Mouse (Mus musculus) liver, embryonic 16.5 days (tissue): ENCODE results near the gene Proser2. TPM values are rescaled to one million over a fixed set of nuclear protein-coding genes. Genes with fewer than 3 reads are reported as not detected.

Experiments used
- ATAC-seq: fragments of 200-750 bp; cut with Nextera tagmentation; 2 replicates; pipeline ENCODE4 v1.8.0; 2017; ENCODE audit warnings: low read depth, mild to moderate bottlenecking, moderate number of reproducible peaks, moderate library complexity
- H3K27ac ChIP-seq: fragments of 300-500 bp; sonication (generic); 2 replicates; pipeline ENCODE4 v1.5.1; 2014; ENCODE audit warnings: mild to moderate bottlenecking, low read length
- H3K27me3 ChIP-seq: fragments of 300-500 bp; sonication (generic); 2 replicates; pipeline ENCODE4 v1.6.1; 2014; ENCODE audit warnings: low read depth, low read length, mixed read lengths; ENCODE audit not compliant: control insufficient read depth, insufficient read depth
- H3K36me3 ChIP-seq: fragments of 300-500 bp; sonication (generic); 2 replicates; pipeline ENCODE4 v1.6.1; 2014; ENCODE audit warnings: mild to moderate bottlenecking; ENCODE audit not compliant: control insufficient read depth, insufficient read depth
- H3K4me1 ChIP-seq: fragments of 300-500 bp; sonication (generic); 2 replicates; pipeline ENCODE4 v1.6.1; 2014; ENCODE audit warnings: low read depth, low read length, mixed read lengths; ENCODE audit not compliant: control insufficient read depth
- H3K4me2 ChIP-seq: fragments of 300-500 bp; sonication (generic); 2 replicates; pipeline ENCODE4 v1.6.1; 2014; ENCODE audit warnings: low read depth, low read length, mixed read lengths
- H3K4me3 ChIP-seq: fragments of 300-500 bp; sonication (generic); 2 replicates; pipeline ENCODE4 v1.5.1; 2014; ENCODE audit warnings: low read depth, mild to moderate bottlenecking, low read length
- H3K9ac ChIP-seq: fragments of 300-500 bp; sonication (generic); 2 replicates; pipeline ENCODE4 v1.6.1; 2014; ENCODE audit warnings: low read depth, low read length
- H3K9me3 ChIP-seq: fragments of 300-500 bp; sonication (generic); replicated peaks from 2 replicates; pipeline ENCODE4 v1.6.1; 2016; ENCODE audit warnings: low read length; ENCODE audit not compliant: control insufficient read depth
- WGBS: fragments of 180-500 bp; shearing (Covaris S2); extraction: QIAGEN DNeasy Blood & Tissue Kit; methylation state at CpG from one replicate; pipeline ENCODE4 v1.1.7; 2014; ENCODE audit not compliant: insufficient replicate concordance; 5-methylcytosine and 5-hydroxymethylcytosine counted together
- polyA plus RNA-seq: library from polyadenylated mRNA; unstranded; fragments of >200 nt; fragmentation: Nextera tagmentation; extraction: Ambion mirVana; gene quantifications from 2 replicates; pipeline ENCODE4 v1.2.1, GENCODE M21; 2015

Gene Proser2
- polyA plus RNA-seq, 1 experiment from 2014 or later, result 10.2 TPM

DNA sequence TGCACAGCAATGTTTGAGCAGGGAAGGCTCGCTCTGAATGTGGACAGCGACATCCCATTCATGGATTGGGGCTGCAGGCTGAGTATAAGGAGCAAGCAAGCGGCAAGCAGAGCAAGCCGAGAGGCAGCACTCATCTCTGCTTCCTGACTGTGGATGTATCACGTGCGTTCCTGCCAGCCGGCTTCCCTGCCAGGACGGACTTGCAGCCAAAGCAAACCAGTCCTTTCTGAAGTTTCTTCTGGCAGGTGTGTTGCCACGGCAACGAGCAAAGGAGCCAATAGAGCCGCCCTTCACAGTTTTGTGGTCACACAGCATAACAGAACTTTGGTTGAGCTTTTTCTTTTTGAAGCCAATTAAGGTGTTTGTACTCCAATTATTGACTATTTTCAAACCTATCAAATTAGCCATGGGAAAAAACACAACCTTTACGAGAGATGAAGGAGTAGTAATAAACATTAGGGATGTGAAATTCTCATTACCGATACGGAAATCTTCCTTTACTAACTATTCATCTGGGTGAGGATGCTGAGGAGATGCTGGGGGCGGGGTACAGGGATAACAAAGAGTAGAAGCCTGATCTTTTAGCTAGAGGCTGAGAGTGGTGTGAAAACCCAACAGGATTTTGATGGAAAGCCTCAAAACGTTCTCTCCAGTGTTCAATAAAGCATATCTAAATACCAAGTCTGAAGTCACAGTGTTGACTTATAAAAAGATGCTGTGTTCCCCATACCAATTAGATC lies 13.1 kb upstream of the Proser2 start:
- WGBS, result 64% methylated on average over 16 of the region's 16 CpGs
- no peak for ATAC-seq
- Histone ChIP-seq H3K4me1 (no peaks in the 10 kb centered on the region), H3K4me2 (no peak overlapping the region), H3K27me3 (no peaks in the 10 kb centered on the region), H3K9me3 (no peaks in the 10 kb centered on the region), H3K27ac (no peak overlapping the region), H3K4me3 (no peak overlapping the region), H3K9ac (no peak overlapping the region), H3K36me3 (no peaks in the 10 kb centered on the region)

DNA sequence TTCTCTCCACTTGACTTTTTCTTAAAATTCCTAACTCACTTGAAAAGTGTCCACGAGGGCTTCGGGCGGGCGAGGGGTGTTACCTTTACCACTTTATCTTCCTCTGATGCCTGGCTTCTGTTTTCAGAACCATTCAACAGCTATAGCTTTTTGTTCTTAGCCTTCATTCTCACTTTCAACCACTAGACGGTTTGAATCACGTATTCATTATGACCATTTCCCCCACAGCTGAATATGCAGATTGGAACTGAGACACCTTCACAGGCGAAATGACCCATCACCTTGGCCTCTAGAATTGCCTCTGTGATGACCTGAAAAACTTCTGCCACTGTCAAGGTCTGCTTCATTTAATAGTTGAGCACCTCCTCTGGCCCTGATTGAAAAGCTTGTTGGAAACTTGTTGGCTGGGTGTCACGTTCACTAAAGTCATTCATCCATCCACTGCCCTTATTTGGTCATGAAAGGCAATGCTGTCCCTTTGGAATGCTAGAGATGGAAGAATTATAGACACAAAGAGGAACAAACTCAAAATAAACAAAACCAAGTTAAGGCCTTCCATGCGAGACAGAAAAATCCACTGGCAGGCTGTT lies 10.7 kb upstream of the Proser2 start:
- 63% methylated on average over 9 of the region's 9 CpGs for WGBS
- no peaks in the 10 kb centered on the region for H3K27me3 ChIP-seq
- H3K4me2 ChIP-seq, result no peak overlapping the region
- no peaks in the 10 kb centered on the region for H3K4me1 ChIP-seq
- H3K9ac ChIP-seq, result no peak overlapping the region
- no peaks in the 10 kb centered on the region for H3K9me3 ChIP-seq
- ATAC-seq, result no peak
- H3K27ac ChIP-seq, result no peak overlapping the region
- H3K36me3 ChIP-seq, result no peaks in the 10 kb centered on the region
- no peak overlapping the region for H3K4me3 ChIP-seq

DNA sequence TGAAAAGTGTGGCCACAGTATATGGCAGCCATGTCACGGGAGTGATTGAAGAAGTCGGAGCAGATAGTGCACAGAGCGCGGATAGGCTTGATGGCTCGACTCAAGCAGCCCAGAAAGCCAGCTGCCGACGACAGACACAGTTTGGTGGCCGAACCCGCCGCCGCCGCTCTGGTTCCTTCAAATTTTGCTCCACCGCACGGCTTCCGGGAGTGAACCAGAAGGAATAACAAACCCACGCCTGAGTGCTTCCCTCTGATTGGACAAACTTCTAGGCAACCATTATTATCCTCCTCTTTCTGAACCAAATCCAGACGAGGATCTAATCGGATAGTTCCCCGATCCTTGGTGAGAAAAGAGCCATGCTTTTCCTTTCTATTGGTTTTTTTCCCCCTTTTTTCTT lies 3.9 kb upstream of the Proser2 start:
- Histone ChIP-seq H3K4me3 (no peak overlapping the region), H3K4me2 (no peak overlapping the region), H3K27ac (no peak overlapping the region), H3K9me3 (no peaks in the 10 kb centered on the region), H3K4me1 (no peaks in the 10 kb centered on the region), H3K36me3 (no peaks in the 10 kb centered on the region), H3K9ac (no peak overlapping the region), H3K27me3 (peaks cover 15% of the 10 kb centered on the region)
- no peak for ATAC-seq
- 73% methylated on average over 19 of the region's 19 CpGs for WGBS

DNA sequence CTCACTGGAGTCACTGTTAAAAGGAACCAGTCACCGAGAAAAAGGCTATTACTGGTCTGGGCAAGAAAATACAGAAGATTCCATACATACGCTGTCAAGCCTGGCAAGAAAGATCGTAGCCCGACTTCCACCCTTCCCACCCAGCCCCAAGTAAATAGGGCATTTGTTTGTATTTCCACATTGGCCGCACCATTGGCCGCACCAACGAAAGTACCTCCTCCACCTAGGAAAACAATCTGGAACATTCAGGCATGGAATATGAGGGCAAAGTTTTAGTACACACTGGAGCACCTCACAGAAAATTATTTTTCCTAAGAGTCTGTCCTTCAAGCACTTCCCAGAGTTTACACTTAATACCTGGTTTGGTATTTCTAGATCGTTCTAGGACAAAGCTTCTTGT lies 1.1 kb downstream of the Proser2 start:
- Histone ChIP-seq H3K4me3 (peak overlapping the region; percentile 62), H3K36me3 (no peaks in the 10 kb centered on the region), H3K9me3 (no peaks in the 10 kb centered on the region), H3K4me2 (peak overlapping the region; percentile 61), H3K9ac (no peak overlapping the region), H3K4me1 (peaks cover 2% of the 10 kb centered on the region), H3K27ac (no peak overlapping the region), H3K27me3 (peaks cover 21% of the 10 kb centered on the region)
- ATAC-seq, result peak; percentile 45
- WGBS, result 49% methylated on average over 8 of the region's 8 CpGs

DNA sequence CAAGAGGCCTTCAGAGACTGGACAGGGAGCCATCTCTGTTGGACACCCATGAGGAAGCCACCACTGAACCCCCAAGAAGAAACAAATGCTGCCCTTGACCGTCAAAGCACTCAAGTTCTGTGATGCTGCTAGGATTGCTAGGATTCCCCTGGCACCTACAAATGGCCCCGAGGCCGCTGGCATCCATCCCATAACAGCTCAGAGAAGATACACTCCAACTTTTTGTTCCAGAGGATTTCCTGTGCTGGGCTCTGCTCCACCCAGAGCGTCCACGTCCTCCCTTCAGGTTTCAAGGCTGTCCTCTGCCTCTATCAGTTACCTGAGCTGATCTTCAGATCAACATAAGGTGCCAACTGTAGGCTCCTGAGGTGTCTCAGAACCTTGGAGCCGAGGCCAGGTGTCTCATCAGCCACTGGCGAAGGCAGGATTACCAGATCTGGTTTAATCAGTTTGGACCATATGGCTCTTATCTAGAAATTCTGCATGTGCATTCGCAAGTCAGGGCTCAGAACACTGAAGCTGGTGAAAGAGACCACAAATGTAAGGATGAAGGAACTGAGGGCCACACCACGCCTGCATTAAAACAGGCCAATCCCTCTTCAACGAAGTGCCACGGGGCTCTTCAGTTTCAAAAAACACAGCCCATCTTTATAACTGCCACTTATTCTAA lies 1.7 kb downstream of the Proser2 start:
- Histone ChIP-seq H3K27ac (no peak overlapping the region), H3K27me3 (peaks cover 21% of the 10 kb centered on the region), H3K9me3 (no peaks in the 10 kb centered on the region), H3K4me3 (peak overlapping the region; percentile 62; the same call in 1 of the 2 replicates), H3K36me3 (no peaks in the 10 kb centered on the region), H3K4me1 (peaks cover 2% of the 10 kb centered on the region), H3K9ac (no peak overlapping the region), H3K4me2 (peak overlapping the region; percentile 61)
- 37% methylated on average over 11 of the region's 11 CpGs for WGBS
- ATAC-seq, result no peak

DNA sequence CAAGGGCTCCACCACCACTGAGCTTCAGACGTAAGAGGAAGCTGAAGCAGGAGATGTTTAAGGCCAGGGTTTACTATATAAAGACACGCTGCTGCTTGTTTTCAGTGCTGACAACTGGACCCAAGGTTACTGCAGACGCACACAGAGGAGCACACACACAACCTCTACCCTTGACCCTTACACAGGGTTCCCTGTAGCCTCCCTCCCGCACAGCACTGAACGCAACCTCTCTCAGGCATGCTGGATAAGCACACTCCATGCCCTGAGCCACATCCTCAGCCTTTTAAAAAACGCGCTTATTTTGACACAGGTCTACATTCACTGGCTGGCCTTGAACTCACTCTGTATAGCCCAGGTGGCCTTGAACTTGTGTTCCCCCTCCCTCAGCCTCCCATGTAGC lies 7.0 kb downstream of the Proser2 start:
- no peak overlapping the region for H3K27ac ChIP-seq

DNA sequence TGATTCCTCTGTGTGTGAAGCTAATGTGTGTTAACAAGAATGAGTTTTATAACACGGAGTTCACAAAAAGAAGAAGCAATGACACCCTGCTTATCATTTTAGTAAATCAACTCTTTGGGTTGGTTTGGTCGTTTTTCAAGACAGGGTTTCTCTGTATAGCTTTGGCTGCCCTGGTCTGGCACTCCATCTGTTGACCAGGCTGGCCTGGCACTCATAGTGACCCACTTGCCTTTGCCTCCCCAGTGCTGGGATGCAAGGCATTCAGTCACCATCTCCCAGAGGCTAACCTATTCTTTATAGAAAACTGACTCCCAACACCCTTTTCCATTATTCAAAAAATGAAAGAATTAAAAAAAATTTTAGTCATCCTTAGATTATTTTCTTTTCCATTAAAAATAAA lies 8.9 kb downstream of the Proser2 start:
- no peak overlapping the region for H3K4me2 ChIP-seq
- no peak overlapping the region for H3K27ac ChIP-seq
- H3K4me1 ChIP-seq, result no peaks in the 10 kb centered on the region; the same call in 1 of the 2 replicates
- H3K9me3 ChIP-seq, result no peaks in the 10 kb centered on the region
- 41% methylated on average over 2 of the region's 2 CpGs for WGBS
- no peaks in the 10 kb centered on the region for H3K36me3 ChIP-seq
- no peak for ATAC-seq
- no peak overlapping the region for H3K9ac ChIP-seq
- H3K27me3 ChIP-seq, result no peaks in the 10 kb centered on the region
- H3K4me3 ChIP-seq, result no peak overlapping the region

More for the DNA sequence above, 7.0 kb downstream of the Proser2 start:
- Histone ChIP-seq H3K9me3 (no peaks in the 10 kb centered on the region), H3K4me2 (no peak overlapping the region), H3K9ac (no peak overlapping the region), H3K36me3 (no peaks in the 10 kb centered on the region), H3K4me1 (no peaks in the 10 kb centered on the region; the same call in none of the 2 replicates), H3K27me3 (peaks cover under 1% of the 10 kb centered on the region; the same call in 1 of the 2 replicates), H3K4me3 (no peak overlapping the region)
- ATAC-seq, result peak; percentile 62; the same call in 1 of the 2 replicates
- WGBS, result 56% methylated on average over 7 of the region's 7 CpGs

DNA sequence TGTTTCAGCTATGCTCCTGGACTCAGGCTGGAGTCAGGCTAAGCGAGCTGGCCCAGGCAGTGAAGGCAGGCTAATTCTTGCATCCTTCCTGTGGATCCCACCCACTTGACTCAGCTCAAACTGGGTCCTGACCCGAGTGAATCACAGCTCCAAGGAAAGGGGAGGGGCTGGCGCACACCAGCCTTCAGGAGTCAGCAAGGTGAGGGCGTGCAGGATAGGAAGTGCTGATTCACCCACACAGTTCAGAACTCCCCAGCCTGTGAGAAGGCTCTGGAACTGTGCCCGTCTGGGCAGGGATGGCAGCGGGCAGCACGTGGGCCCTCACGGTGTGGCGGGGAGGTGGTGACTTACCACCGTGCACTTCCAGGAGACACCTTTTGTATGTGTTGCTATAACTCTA lies 11.8 kb downstream of the Proser2 start:
- H3K27ac ChIP-seq, result no peak overlapping the region
- no peaks in the 10 kb centered on the region for H3K27me3 ChIP-seq
- H3K4me1 ChIP-seq, result no peaks in the 10 kb centered on the region
- no peak for ATAC-seq
- 59% methylated on average over 10 of the region's 10 CpGs for WGBS
- H3K9me3 ChIP-seq, result no peaks in the 10 kb centered on the region
- H3K36me3 ChIP-seq, result no peaks in the 10 kb centered on the region
- H3K4me3 ChIP-seq, result no peak overlapping the region
- H3K4me2 ChIP-seq, result no peak overlapping the region
- no peak overlapping the region for H3K9ac ChIP-seq

DNA sequence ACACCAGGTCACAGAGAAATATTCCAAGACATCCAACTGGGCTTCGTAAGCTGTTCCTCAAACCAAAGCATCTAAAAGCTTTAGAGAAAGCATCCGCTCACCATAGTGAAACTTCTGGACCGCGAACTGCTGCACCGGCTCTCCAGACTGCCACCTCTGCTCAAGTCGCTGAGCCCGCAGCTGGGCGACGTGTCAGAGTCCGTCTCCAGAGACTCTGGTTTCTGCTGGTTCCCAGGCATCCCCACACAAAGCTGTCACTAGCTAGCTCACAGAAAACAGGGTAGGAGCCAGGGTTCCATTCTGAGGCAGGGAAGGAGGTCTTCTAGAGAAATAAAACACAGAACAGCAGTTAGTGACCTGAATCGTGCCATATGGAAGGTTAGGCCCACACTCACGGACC lies 16.2 kb downstream of the Proser2 start:
- Histone ChIP-seq H3K9ac (no peak overlapping the region), H3K9me3 (no peaks in the 10 kb centered on the region), H3K4me2 (no peak overlapping the region), H3K27ac (no peak overlapping the region), H3K27me3 (no peaks in the 10 kb centered on the region), H3K36me3 (no peaks in the 10 kb centered on the region), H3K4me1 (no peaks in the 10 kb centered on the region), H3K4me3 (no peak overlapping the region)
- WGBS, result 78% methylated on average over 12 of the region's 12 CpGs
- ATAC-seq, result no peak
